Mouse (Mus musculus) ES-E14 (cell line): ENCODE measurements around the gene Aldh3b3.

ENCODE experiments used
- HCFC1 ChIP-seq: IDR thresholded peaks from 2 replicates; pipeline ENCODE4 v1.6.1; 2012; ENCODE audit warnings: low read length, inconsistent platforms, borderline replicate concordance; ENCODE audit not compliant: insufficient read depth
- MAFK ChIP-seq: IDR thresholded peaks from 2 replicates; pipeline ENCODE4 v1.6.1; 2014; ENCODE audit warnings: mild to moderate bottlenecking, low read depth, low read length, inconsistent platforms; ENCODE audit not compliant: insufficient read depth
- ZC3H11A ChIP-seq: IDR thresholded peaks from 2 replicates; pipeline ENCODE4 v1.6.1; 2012; ENCODE audit warnings: low read depth, mild to moderate bottlenecking, inconsistent platforms, low read length, borderline replicate concordance

DNA sequence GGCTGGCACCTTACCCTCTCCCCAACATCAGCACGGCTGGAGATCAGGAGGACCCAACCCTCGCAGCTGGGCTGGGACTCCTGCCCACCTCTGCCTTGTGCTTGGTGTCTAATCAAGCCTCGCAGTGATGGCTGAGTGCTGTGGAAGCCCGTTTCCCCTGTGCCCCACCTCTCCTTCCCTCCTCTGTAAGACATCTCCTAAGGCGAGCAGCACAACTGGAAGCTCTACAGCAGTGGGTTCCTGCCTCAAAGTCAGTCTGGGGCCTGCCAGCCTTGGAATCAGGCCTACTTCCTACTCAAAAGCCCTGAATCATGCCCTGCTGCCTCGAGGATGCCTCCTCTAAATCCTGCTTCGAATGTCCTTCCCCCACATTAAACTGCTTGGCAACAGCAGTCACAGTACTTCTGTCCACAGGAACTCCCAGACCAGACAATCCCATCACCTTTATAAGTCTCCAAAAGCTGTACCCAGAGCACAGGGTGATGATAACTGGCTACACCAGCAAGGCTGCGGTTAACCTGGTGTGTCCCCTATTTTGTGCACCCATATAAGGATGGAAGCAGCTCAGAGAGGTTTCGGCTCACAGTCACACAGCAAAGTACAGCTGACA, 40.8 kb downstream of the Aldh3b3 start:
- TF ChIP-seq ZC3H11A (no peak), HCFC1 (no peak), MAFK (no peak)
